Comparison of ENCODE assay signal across 15 mouse cellular contexts in the genomic region with DNA sequence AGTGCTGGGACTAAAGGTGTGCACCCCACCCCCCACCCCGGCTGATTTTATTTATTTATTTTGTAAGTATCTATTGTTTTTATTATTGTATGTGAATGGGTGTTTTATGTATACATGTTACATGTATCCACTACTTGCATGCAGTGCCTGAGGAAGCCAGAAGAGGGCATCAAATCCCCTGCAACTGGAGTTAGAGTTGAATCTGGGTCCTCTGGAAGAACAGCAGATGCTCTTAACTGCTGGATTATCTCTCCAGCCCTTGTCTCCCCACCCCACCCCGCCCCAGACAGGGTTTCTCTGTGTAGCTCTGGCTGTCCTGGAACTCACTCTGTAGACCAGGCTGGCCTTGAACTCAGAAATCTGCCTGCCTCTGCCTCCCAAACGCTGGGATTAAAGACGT. TPM values are rescaled to one million over a fixed set of nuclear protein-coding genes. Genes with fewer than 3 reads are reported as not detected.
DNase-seq lines count a peak whose midpoint lies in the region; ATAC-seq and TF ChIP-seq lines count a peak whose summit lies in the region.
"Had no signal": no experiment of that assay in that cellular context is flagged by ENCODE, and none has a peak within 500 bp of the region (broad histone marks: within the 10 kb centered on the region; RNA-seq: fewer than 3 reads in every experiment).

No protein-coding gene starts in this region.

- no peak for TF ChIP-seq EP300 in heart, adult 2 months (IDR thresholded peaks at IDR 0.05; ENCODE audit: insufficient read depth, low read depth, low read length)

- peak; percentile 40 for TF ChIP-seq CTCF in heart, adult 2 months (IDR thresholded peaks at IDR 0.05)

- H3K9me3 ChIP-seq in liver, embryonic 13.5 days (replicated peaks) = no peaks in the 10 kb centered on the region
- H3K9me3 ChIP-seq: embryonic facial prominence, embryonic 10.5 days; heart, embryonic 13.5 days; limb, embryonic 12.5 days had no signal

- H3K9ac ChIP-seq in heart, adult 2 months (ENCODE audit: low read depth, low read length) = no peak overlapping the region
- H3K9ac ChIP-seq in liver, embryonic 13.5 days = no peak overlapping the region
- H3K9ac ChIP-seq: heart, embryonic 13.5 days; hindbrain, embryonic 14.5 days; limb, embryonic 12.5 days had no signal

- 91% methylated on average over 4 of the region's 4 CpGs for WGBS in heart, adult 2 months
- WGBS in liver, embryonic 13.5 days (ENCODE audit: insufficient replicate concordance) = 66% methylated on average over 4 of the region's 4 CpGs

- intact Hi-C loops in heart, adult 2 months (cut with DNase I) = no loop called here
- intact Hi-C loops in heart, postnatal 10 days (cut with DNase I) = no loop called here

- no peak overlapping the region for H3K27ac ChIP-seq in heart, adult 2 months
- no peak overlapping the region for H3K27ac ChIP-seq in liver, embryonic 13.5 days
- H3K27ac ChIP-seq: embryonic facial prominence, embryonic 10.5 days; heart, embryonic 13.5 days; hindbrain, embryonic 14.5 days; limb, embryonic 12.5 days; macrophage had no signal

- no peak for DNase-seq in heart, adult 2 months
- no peak for DNase-seq in heart, postnatal 10 days
- DNase-seq in lung, postnatal 10 days = peak; percentile 12
- no peak for DNase-seq in lung, postnatal 25 days (ENCODE audit: low spot score)
- no peak for DNase-seq in liver, embryonic 13.5 days
- DNase-seq in thymus, postnatal 4 days = peak; percentile 64
- no peak for DNase-seq in left cerebral cortex, adult 18-20 months (ENCODE audit: low spot score in 2 of 2)
- DNase-seq: cerebellum, adult 8-10 months; right cerebral cortex, postnatal 4 days had no signal

- peak; percentile 30; the same call in 1 of the 2 replicates for ATAC-seq in liver, embryonic 13.5 days (ENCODE audit: low read depth)
- ATAC-seq in granulocyte monocyte progenitor cell, adult 5-6 weeks (replicated peaks; ENCODE audit: poor library complexity, severe bottlenecking) = no peak

- H3K4me3 ChIP-seq in heart, adult 2 months = no peak overlapping the region
- no peak overlapping the region for H3K4me3 ChIP-seq in liver, embryonic 13.5 days (replicated peaks)
- H3K4me3 ChIP-seq: embryonic facial prominence, embryonic 10.5 days; heart, embryonic 13.5 days; limb, embryonic 12.5 days had no signal

- H3K79me2 ChIP-seq in heart, adult 2 months (replicated peaks; ENCODE audit: control insufficient read depth, insufficient read depth, low read length) = no peaks in the 10 kb centered on the region

- H3K36me3 ChIP-seq in heart, adult 2 months (ENCODE audit: control insufficient read depth, insufficient read depth, low read length) = no peaks in the 10 kb centered on the region
- H3K36me3 ChIP-seq in liver, embryonic 13.5 days = peaks cover 49% of the 10 kb centered on the region

- no peak overlapping the region for H3K4me2 ChIP-seq in liver, embryonic 13.5 days
- H3K4me2 ChIP-seq: heart, embryonic 13.5 days; hindbrain, embryonic 14.5 days; limb, embryonic 12.5 days had no signal

- no peaks in the 10 kb centered on the region for H3K27me3 ChIP-seq in heart, adult 2 months (ENCODE audit: control insufficient read depth, insufficient read depth, low read length)
- no peaks in the 10 kb centered on the region for H3K27me3 ChIP-seq in liver, embryonic 13.5 days
- H3K27me3 ChIP-seq: heart, embryonic 13.5 days; limb, embryonic 12.5 days had no signal

- H3K4me1 ChIP-seq in heart, adult 2 months (ENCODE audit: control insufficient read depth, insufficient read depth, low read length) = no peaks in the 10 kb centered on the region
- peaks cover 7% of the 10 kb centered on the region for H3K4me1 ChIP-seq in liver, embryonic 13.5 days (replicated peaks)
- H3K4me1 ChIP-seq: limb, embryonic 12.5 days had no signal

- TF ChIP-seq POLR2A in heart, adult 2 months (IDR thresholded peaks at IDR 0.05; ENCODE audit: insufficient read depth, low read depth, low read length) = no peak

RNA-seq across cellular contexts. Expression of gene Apold1, which starts 25.1 kb away (rescaled TPM):
- 1 to 10 TPM; 6.9 to 9.3 TPM for total RNA-seq in heart, adult 2 months (2021)
- polyA plus RNA-seq in heart, adult 2 months (2012; rRNA removed) = 3.6 and 4.4 TPM in 2 replicates
- 10 to 100 TPM; 15.9 to 24.3 TPM for total RNA-seq in heart, postnatal 10 days (2021)
- polyA plus RNA-seq in liver, embryonic 13.5 days (2015; fragmentation: Nextera tagmentation; extraction: Ambion mirVana) = 2.1 and 2.2 TPM in 2 replicates
- total RNA-seq in left cerebral cortex, adult 18-20 months (2021) = 1 to 10 TPM; 4.6 to 4.8 TPM
- total RNA-seq in granulocyte monocyte progenitor cell, adult 5-6 weeks (2014; fragmentation: Nextera tagmentation) = not detected in 2 replicates
- not detected in 2 replicates for total RNA-seq in granulocyte monocyte progenitor cell, adult 5-6 weeks (2017)

RNA-seq across cellular contexts. Expression of gene Cdkn1b, which starts 36.2 kb away (rescaled TPM):
- total RNA-seq in heart, adult 2 months (2021) = 10 to 100 TPM; 35.9 to 42.0 TPM
- 14.6 and 15.0 TPM in 2 replicates for polyA plus RNA-seq in heart, adult 2 months (2012; rRNA removed)
- 10 to 100 TPM; 45.1 to 53.5 TPM for total RNA-seq in heart, postnatal 10 days (2021)
- 13.0 and 14.2 TPM in 2 replicates for polyA plus RNA-seq in liver, embryonic 13.5 days (2015; fragmentation: Nextera tagmentation; extraction: Ambion mirVana)
- total RNA-seq in left cerebral cortex, adult 18-20 months (2021) = 10 to 100 TPM; 38.2 to 40.5 TPM
- total RNA-seq in granulocyte monocyte progenitor cell, adult 5-6 weeks (2014; fragmentation: Nextera tagmentation) = 16.9 and 18.1 TPM in 2 replicates
- 38.5 and 38.7 TPM in 2 replicates for total RNA-seq in granulocyte monocyte progenitor cell, adult 5-6 weeks (2017)

RNA-seq across cellular contexts. Expression of gene Ddx47, which starts 55.0 kb away (rescaled TPM):
- 10 to 100 TPM; 38.1 to 40.3 TPM for total RNA-seq in heart, adult 2 months (2021)
- 32.2 and 53.1 TPM in 2 replicates for polyA plus RNA-seq in heart, adult 2 months (2012; rRNA removed)
- 10 to 100 TPM; 43.0 to 47.6 TPM for total RNA-seq in heart, postnatal 10 days (2021)
- 75.7 and 82.8 TPM in 2 replicates for polyA plus RNA-seq in liver, embryonic 13.5 days (2015; fragmentation: Nextera tagmentation; extraction: Ambion mirVana)
- 10 to 100 TPM; 58.3 to 59.1 TPM for total RNA-seq in left cerebral cortex, adult 18-20 months (2021)
- 60.2 and 87.6 TPM in 2 replicates for total RNA-seq in granulocyte monocyte progenitor cell, adult 5-6 weeks (2014; fragmentation: Nextera tagmentation)
- 72.0 and 96.9 TPM in 2 replicates for total RNA-seq in granulocyte monocyte progenitor cell, adult 5-6 weeks (2017)

RNA-seq across cellular contexts. Expression of gene Gpr19, which starts 58.0 kb away (rescaled TPM):
- total RNA-seq in heart, adult 2 months (2021) = 1 to 10 TPM; 3.2 to 4.8 TPM
- 4.4 and 6.1 TPM in 2 replicates for polyA plus RNA-seq in heart, adult 2 months (2012; rRNA removed)
- total RNA-seq in heart, postnatal 10 days (2021) = 1 to 10 TPM; 4.3 to 4.8 TPM
- polyA plus RNA-seq in liver, embryonic 13.5 days (2015; fragmentation: Nextera tagmentation; extraction: Ambion mirVana) = 5.3 and 6.0 TPM in 2 replicates
- 10 to 100 TPM; 28.8 to 32.1 TPM for total RNA-seq in left cerebral cortex, adult 18-20 months (2021)
- 14.1 and 16.7 TPM in 2 replicates for total RNA-seq in granulocyte monocyte progenitor cell, adult 5-6 weeks (2014; fragmentation: Nextera tagmentation)
- 6.6 TPM in 2 replicates for total RNA-seq in granulocyte monocyte progenitor cell, adult 5-6 weeks (2017)

Comparison
In these comparisons a context has a peak if more than half of its experiments do, and no peak if none do; other contexts are left out.
1. DNase-seq: peak in lung, postnatal 10 days (single experiment) and thymus, postnatal 4 days (single experiment); none in heart, adult 2 months (0 of 2), heart, postnatal 10 days (0 of 2), lung, postnatal 25 days (single experiment), liver, embryonic 13.5 days (single experiment) and left cerebral cortex, adult 18-20 months (0 of 2).
2. RNA of gene Apold1, which starts 25.1 kb away (total RNA-seq): 15.9 to 24.3 TPM in heart, postnatal 10 days, 6.9 to 9.3 TPM in heart, adult 2 months and 4.6 to 4.8 TPM in left cerebral cortex, adult 18-20 months; not detected in granulocyte monocyte progenitor cell, adult 5-6 weeks; every median in the first group is over 4 times any median in the second.